Mouse (Mus musculus): Measurements from ENCODE around the gene Gse1. TPM values are rescaled to one million over a fixed set of nuclear protein-coding genes. Genes with fewer than 3 reads are reported as not detected.

Gene Gse1
- polyA plus RNA-seq, 1 experiment from 2014 or later = 24.0 TPM

DNA sequence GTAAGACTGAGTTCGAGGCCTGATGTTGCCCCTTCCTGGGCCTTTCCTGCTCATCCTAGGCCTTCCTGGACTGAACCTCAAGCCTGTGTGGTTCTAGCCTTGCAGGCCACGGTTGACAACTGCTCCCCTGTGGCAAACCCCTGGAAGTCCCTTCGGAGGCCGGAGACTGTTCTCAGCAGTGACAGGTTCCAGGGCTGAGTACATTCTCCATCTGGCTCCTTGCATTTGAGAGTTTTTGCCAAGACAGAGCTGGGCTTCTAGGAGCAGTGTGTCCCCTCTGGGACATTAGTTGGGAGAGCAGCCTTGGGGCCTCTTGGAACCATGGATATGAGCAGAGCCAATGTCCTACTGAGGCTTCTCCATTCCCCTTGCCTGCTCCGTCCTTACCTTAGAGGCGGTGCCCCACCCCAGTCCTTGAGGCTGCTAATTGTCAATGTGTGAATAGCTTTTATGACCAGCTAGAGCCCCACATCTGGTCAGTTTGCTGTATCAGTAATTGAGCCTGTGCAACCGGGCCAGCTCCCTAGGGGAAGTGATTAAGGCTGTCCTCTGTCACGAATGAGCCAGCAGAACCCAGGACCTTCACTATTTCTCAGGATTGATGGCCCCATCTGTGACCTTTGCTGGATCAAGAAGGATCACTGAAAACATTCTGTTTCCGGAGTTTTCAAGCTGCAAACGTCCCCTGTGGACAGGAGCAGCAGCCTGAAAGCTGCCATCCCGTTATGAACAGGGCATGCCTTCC is 289.6 kb downstream of the Gse1 start:
- Histone ChIP-seq H3K4me2 (peak overlapping the region; percentile 2; the same call in 1 of the 2 replicates), H3K27me3 (no peaks in the 10 kb centered on the region; the same call in 1 of the 2 replicates), H3K9ac (peak overlapping the region; percentile 37), H3K27ac (peak overlapping the region; percentile 65), H3K4me1 (peaks cover 100% of the 10 kb centered on the region), H3K9me3 (replicated peaks) (no peaks in the 10 kb centered on the region), H3K4me3 (no peak overlapping the region), H3K36me3 (ENCODE audit: poor library complexity, severe bottlenecking) (no peaks in the 10 kb centered on the region)
- no peak for ATAC-seq
- WGBS = 42% methylated on average over 11 of the region's 11 CpGs

DNA sequence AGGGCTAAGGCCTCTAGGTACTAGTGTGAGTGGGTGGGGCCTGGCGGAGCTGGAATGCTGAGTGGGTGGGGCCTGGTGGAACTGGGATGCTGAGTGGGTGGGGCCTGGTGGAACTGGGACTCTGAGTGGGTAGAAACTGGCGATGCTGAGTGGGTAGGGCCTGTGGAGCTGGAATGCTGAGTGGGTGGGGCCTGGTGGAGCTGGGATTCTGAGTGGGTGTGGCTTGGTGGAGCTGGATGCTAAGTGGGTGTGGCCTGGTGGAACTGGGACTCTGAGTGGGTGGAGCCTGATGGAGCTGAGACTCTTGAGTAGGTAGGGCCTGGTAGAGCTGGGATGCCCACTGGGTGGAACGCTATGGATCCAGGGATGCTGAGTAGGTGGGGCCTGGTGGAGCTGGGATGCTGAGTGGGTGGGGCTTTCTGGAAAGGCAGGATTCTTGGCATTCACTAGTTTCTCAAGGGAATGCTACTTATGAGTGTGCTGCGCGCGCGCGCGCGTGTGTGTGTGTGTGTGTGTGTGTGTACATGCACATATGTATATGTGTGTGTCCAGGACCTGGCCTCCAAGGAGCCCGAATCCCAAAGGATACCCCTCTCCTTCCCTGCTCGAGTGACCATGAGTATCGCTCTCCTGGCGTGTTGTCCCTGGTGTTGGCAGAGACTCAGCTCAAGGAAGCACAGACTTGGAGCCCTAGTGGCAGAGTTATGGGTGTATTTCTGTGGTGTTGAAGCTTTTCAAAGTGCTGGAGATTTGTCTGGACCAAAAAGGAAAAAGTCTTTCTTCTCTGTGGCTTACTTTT is 290.7 kb downstream of the Gse1 start:
- Histone ChIP-seq H3K9me3 (replicated peaks) (no peaks in the 10 kb centered on the region), H3K4me1 (peaks cover 100% of the 10 kb centered on the region), H3K4me2 (peak overlapping the region; percentile 1; the same call in 1 of the 2 replicates), H3K4me3 (no peak overlapping the region), H3K27me3 (no peaks in the 10 kb centered on the region; the same call in 1 of the 2 replicates), H3K9ac (no peak overlapping the region), H3K36me3 (ENCODE audit: poor library complexity, severe bottlenecking) (no peaks in the 10 kb centered on the region), H3K27ac (peak overlapping the region; percentile 65; the same call in 1 of the 2 replicates)
- no peak for ATAC-seq
- 53% methylated on average over 14 of the region's 14 CpGs for WGBS

DNA sequence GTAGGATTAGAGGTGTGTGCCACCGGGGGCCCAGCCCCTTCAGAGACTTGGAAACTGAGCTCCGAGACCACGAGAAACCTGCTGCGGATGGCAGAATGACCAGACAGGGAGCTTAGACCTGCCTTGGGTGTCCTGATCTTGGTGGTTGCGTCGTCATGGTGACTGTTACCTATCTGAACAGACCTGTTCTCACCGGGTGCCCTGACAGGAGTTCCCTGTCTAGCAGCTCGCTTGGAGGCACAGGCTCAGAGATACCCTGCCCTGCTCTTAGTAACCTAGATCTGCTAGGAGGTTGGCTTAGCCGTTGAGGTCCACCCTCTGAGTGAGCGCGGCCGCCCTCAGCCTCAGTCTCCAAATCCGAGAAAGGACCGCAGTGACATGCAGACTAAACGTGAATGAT is 292.0 kb downstream of the Gse1 start:
- H3K9ac ChIP-seq = peak overlapping the region; percentile 43; the same call in 1 of the 2 replicates
- 63% methylated on average over 15 of the region's 15 CpGs for WGBS
- H3K4me1 ChIP-seq = peaks cover 100% of the 10 kb centered on the region
- peak; percentile 5; the same call in 1 of the 2 replicates for ATAC-seq
- no peak overlapping the region for H3K4me3 ChIP-seq
- H3K9me3 ChIP-seq (replicated peaks) = no peaks in the 10 kb centered on the region
- H3K27ac ChIP-seq = peak overlapping the region; percentile 94
- no peaks in the 10 kb centered on the region for H3K36me3 ChIP-seq (ENCODE audit: poor library complexity, severe bottlenecking)
- H3K27me3 ChIP-seq = no peaks in the 10 kb centered on the region; the same call in 1 of the 2 replicates
- H3K4me2 ChIP-seq = peak overlapping the region; percentile 41

DNA sequence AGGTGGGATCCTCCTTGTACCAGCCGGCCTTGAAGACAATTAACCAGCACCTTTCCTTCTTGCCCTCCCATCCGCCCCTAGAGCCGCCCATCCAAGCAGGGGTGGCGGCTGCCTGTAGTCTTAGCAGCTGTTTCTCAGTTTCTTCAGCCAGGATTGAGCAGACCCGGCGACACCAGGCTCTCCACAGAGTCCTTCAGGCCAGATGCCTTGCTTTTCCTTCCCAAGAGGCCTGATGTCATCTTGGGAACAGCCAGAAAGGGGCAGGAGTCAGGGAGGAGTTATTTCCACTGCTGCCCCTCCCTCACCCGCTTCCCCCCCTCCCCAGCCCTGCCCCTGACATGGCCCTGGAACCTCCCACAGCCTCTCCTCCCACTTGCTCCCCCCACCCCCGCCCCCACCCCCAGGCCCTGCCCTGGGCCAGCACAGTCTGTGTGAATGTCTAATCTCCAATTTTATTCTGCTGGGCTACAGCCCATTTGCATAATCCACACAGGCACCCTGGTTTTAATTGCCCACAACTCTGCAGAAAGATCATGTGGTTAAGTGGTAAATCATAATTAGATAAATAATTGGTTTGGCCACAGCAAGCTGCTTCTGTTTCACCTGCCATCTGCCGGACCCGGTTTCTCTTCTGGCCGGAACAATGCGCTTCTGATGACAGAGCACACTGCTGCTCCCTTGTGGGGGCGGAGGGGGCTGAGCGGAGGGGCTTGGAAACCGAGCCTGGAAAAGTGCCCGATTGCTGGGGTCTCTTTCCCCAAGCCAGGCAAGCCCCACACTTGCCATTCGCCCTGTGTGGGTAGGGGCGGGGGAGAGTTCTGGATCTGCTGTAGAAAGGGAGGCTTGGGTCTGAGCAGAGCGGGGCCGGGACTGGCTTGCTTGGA is 292.7 kb downstream of the Gse1 start:
- H3K27me3 ChIP-seq = no peaks in the 10 kb centered on the region
- 0 out of 2 replicates have a peak overlapping the region, but pooled peaks have one; percentile 3 for H3K4me3 ChIP-seq
- peaks cover 100% of the 10 kb centered on the region for H3K4me1 ChIP-seq
- peak overlapping the region; percentile 94 for H3K27ac ChIP-seq
- H3K4me2 ChIP-seq = peak overlapping the region; percentile 45
- peak overlapping the region; percentile 59 for H3K9ac ChIP-seq
- no peaks in the 10 kb centered on the region for H3K9me3 ChIP-seq (replicated peaks)
- peak; percentile 88 for ATAC-seq
- WGBS = 3% methylated on average over 20 of the region's 20 CpGs
- H3K36me3 ChIP-seq (ENCODE audit: poor library complexity, severe bottlenecking) = no peaks in the 10 kb centered on the region

DNA sequence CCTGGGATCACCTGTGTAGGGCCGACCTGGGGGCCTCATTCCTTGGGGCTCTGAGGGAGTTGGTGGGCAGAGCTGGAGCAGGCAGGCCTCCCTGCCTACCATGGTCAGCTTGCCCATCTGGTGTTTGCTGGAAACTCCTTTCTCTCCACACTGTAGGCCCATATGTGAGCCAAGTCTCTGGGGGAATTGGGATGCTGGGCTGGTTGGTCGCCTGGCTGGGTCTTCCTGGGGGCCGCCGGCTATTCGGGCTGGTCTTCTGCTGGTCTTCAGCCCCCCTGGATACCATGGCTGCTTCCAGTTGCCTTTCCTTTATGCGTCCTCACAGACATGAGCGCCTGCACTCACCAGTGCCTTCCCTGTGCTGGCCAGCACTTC is 293.3 kb downstream of the Gse1 start:
- Histone ChIP-seq H3K4me2 (peak overlapping the region; percentile 45), H3K9me3 (replicated peaks) (no peaks in the 10 kb centered on the region), H3K4me1 (peaks cover 100% of the 10 kb centered on the region), H3K36me3 (ENCODE audit: poor library complexity, severe bottlenecking) (no peaks in the 10 kb centered on the region), H3K9ac (peak overlapping the region; percentile 59), H3K4me3 (0 out of 2 replicates have a peak overlapping the region, but pooled peaks have one; percentile 3), H3K27me3 (no peaks in the 10 kb centered on the region), H3K27ac (peak overlapping the region; percentile 94)
- 52% methylated on average over 7 of the region's 7 CpGs for WGBS
- ATAC-seq = no peak

DNA sequence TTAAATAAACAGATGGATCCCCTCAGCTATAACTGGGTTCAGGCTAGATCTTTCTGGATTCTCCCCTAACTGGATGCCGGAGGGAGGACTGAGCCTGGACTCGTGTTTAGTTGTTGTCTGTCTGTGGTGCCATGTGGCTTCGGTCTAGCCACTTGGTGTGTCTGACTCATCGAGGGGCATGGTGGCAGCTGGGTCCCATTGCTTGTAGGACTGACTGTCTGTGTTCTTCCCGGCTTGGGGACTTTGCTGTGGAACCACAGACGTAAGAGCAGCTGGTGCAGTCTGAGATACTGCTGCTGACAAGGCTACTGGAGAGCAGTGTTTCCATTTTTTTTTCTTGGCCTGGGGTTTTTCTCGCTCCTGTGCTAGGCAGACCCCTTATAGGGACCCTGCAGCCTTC is 295.4 kb downstream of the Gse1 start:
- peak overlapping the region; percentile 73 for H3K27ac ChIP-seq
- peaks cover 100% of the 10 kb centered on the region for H3K4me1 ChIP-seq
- WGBS = 62% methylated on average over 7 of the region's 7 CpGs
- ATAC-seq = no peak
- no peaks in the 10 kb centered on the region for H3K9me3 ChIP-seq (replicated peaks)
- no peaks in the 10 kb centered on the region for H3K36me3 ChIP-seq (ENCODE audit: poor library complexity, severe bottlenecking)
- no peaks in the 10 kb centered on the region for H3K27me3 ChIP-seq
- no peak overlapping the region for H3K4me2 ChIP-seq
- H3K4me3 ChIP-seq = no peak overlapping the region
- no peak overlapping the region for H3K9ac ChIP-seq

DNA sequence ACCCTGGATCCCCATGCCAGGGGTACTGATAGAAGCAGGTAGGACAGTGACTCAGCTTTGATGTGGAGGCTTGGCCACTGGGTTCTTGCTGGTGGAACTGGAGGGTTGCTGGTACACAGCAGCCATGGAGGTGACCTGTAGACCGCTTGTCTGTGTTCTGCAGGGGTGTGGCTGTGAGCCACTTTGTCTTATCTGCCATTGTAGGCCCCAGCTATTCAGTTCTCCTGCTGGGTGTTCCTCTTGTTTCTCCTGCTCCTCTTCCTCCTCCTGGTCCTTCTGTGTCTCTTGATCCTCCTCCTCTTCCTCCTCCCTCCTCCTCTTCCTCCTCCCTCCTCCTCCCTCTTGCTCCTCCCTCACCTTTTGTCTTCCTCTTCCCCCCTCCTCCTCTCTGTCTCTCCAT is 296.9 kb downstream of the Gse1 start:
- no peak overlapping the region for H3K9ac ChIP-seq
- WGBS = 87% methylated on average over 1 of the region's 1 CpGs
- H3K27me3 ChIP-seq = no peaks in the 10 kb centered on the region
- no peaks in the 10 kb centered on the region for H3K9me3 ChIP-seq (replicated peaks)
- no peak overlapping the region for H3K4me3 ChIP-seq
- H3K36me3 ChIP-seq (ENCODE audit: poor library complexity, severe bottlenecking) = no peaks in the 10 kb centered on the region
- ATAC-seq = no peak
- peak overlapping the region; percentile 44; the same call in 1 of the 2 replicates for H3K27ac ChIP-seq
- peaks cover 93% of the 10 kb centered on the region for H3K4me1 ChIP-seq
- no peak overlapping the region; the same call in 1 of the 2 replicates for H3K4me2 ChIP-seq

GRCm38 (mm10) chr8:120525832-120526231 is 297.6 kb downstream of the Gse1 start:
- peak overlapping the region; percentile 1; the same call in 1 of the 2 replicates for H3K9ac ChIP-seq

DNA sequence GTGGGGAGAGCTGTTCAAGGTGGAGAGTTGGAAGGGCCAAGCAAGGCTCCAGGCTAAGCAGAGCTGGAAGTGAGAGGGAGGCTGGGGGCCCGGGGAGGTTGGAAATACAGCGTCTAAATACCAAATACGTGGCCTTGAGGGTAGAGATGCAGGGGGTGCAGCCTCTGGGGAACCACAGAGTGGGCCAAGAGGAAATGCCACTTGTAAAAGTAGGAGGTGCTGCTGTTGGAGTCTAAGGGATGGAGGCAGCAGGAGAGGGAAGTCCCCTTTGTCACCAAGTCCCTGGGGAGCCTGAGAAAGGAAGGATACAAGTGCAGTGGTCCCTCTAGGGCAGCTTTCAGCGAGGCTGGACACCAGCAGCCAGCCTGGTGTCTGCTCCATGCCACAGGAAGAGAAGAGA is 298.3 kb downstream of the Gse1 start:
- no peak overlapping the region for H3K4me3 ChIP-seq
- peak overlapping the region; percentile 45 for H3K27ac ChIP-seq
- H3K9me3 ChIP-seq (replicated peaks) = no peaks in the 10 kb centered on the region
- WGBS = 44% methylated on average over 4 of the region's 4 CpGs
- peaks cover 85% of the 10 kb centered on the region for H3K4me1 ChIP-seq
- ATAC-seq = no peak
- no peak overlapping the region for H3K4me2 ChIP-seq
- H3K36me3 ChIP-seq (ENCODE audit: poor library complexity, severe bottlenecking) = no peaks in the 10 kb centered on the region
- peak overlapping the region; percentile 1; the same call in 1 of the 2 replicates for H3K9ac ChIP-seq
- no peaks in the 10 kb centered on the region for H3K27me3 ChIP-seq

More at GRCm38 (mm10) chr8:120525832-120526231, 297.6 kb downstream of the Gse1 start:
- Histone ChIP-seq H3K4me2 (no peak overlapping the region), H3K9me3 (replicated peaks) (no peaks in the 10 kb centered on the region), H3K36me3 (ENCODE audit: poor library complexity, severe bottlenecking) (no peaks in the 10 kb centered on the region), H3K4me1 (peaks cover 86% of the 10 kb centered on the region), H3K4me3 (no peak overlapping the region), H3K27me3 (no peaks in the 10 kb centered on the region), H3K27ac (peak overlapping the region; percentile 8)
- WGBS = 51% methylated on average over 6 of the region's 6 CpGs
- ATAC-seq = no peak

DNA sequence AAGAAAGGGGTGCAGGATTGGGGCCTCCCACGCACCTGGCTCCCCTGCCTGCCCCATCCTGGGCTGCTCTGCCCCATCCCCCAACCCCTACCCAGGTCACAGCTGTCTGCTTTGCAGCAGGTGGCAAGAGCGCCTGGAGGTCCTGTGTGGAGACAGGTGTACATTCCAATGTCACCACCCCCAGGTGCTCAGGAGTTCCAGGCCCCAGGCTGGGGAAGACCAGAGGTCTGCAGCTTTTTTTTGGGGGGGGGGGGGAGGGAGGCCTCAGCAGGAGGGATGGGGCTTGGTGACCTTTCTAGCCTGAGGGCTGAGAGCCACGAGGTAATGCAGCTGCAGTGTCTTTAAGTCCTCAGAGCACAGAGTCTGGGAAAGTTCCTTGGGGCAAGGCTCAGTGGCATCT is 300.1 kb downstream of the Gse1 start:
- no peak overlapping the region for H3K4me2 ChIP-seq
- no peak overlapping the region for H3K27ac ChIP-seq
- H3K9me3 ChIP-seq (replicated peaks) = no peaks in the 10 kb centered on the region
- H3K9ac ChIP-seq = 0 out of 2 replicates have a peak overlapping the region, but pooled peaks have one; percentile 1
- no peaks in the 10 kb centered on the region for H3K36me3 ChIP-seq (ENCODE audit: poor library complexity, severe bottlenecking)
- no peaks in the 10 kb centered on the region for H3K27me3 ChIP-seq
- peaks cover 85% of the 10 kb centered on the region for H3K4me1 ChIP-seq
- ATAC-seq = no peak
- no peak overlapping the region for H3K4me3 ChIP-seq
- 31% methylated on average over 3 of the region's 3 CpGs for WGBS

DNA sequence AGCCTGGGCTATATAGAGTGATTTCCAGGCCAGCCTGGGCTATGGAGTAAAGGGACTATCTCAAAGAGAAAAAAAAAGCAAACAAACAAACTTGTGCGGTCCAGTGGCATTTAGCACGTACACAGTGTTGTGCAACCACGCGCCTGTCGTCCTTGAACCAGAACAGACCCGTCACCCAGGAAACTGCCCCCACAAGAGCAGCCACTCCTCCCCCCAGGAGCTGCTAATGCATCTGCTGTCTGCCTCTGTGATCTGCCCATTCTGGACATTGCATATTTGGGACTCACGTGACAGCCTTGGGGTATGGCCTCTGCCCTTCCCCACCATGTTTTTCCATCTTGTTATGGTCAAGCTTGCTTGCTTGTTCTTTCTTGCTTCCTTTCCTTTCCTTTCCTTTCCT is 301.0 kb downstream of the Gse1 start:
- Histone ChIP-seq H3K4me3 (no peak overlapping the region), H3K4me2 (no peak overlapping the region), H3K27me3 (no peaks in the 10 kb centered on the region), H3K36me3 (ENCODE audit: poor library complexity, severe bottlenecking) (no peaks in the 10 kb centered on the region), H3K9ac (no peak overlapping the region), H3K4me1 (peaks cover 85% of the 10 kb centered on the region), H3K9me3 (replicated peaks) (no peaks in the 10 kb centered on the region), H3K27ac (no peak overlapping the region)
- WGBS = 62% methylated on average over 7 of the region's 7 CpGs
- no peak for ATAC-seq
